Mouse (Mus musculus): ENCODE measurements around the gene Gm11983.

The Gm11983 gene

DNA sequence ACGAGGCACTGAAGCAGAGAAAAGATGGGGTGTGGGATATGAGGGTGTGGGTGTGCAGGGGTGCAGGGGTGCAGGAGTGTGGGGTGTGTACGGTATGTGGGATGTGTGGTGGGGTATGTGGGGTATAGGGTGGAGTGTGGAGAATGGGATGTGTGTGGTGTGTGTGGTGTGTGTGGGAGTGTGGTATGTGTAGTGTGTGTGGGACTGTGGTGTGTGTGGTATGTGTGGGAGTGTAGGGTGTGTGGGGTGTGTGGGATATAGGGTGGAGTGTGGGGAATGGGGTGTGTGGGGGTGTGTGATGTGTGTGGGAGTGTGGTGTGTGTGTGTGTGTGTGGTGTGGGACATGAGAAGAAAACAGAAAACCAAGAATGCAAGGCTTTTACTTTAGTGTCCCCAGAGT lies 14.3 kb downstream of the Gm11983 start:
- no peak for TF ChIP-seq GATA4 (IDR thresholded peaks at IDR 0.05; ENCODE audit: insufficient replicate concordance, low read length)

DNA sequence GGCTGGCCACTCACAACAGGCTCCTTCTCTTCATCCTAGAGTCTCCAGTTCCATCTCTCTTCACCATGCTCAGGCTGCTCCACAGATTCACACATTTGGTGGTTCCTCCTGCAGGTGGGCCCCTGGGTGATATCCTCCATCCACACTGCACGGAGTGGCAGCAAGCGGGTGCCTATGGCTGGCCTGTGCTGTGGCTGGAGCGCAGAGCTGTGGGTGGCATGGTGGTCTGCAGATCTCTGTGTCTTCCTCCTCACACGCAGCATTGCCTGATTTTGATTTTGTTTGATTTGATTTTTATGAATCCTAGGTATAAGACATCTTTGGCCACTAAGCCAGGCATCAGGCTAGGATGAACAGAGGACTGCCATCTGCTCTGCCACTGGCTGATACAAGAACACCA lies 23.0 kb downstream of the Gm11983 start:
- no peak for TF ChIP-seq GATA4 (IDR thresholded peaks at IDR 0.05; ENCODE audit: insufficient replicate concordance, low read length)

DNA sequence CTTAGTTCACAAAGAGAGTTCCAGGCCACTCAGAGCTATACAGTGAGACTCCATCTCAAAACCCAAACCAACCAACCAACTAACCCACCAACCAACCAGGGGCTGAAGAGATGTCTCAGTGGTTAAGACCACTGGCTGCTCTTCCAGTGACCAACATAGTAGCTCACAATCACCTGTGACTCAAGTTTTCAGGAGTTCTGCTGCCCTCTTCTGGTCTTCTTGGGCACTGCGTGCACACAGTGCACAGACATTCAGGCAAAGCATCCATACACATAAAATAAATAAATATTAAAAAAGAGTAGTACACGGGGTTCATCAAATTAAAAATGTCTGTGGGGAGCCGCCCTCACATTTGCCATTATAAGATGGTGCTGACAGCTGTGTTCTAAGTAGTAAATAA lies 46.8 kb downstream of the Gm11983 start:
- no peak for TF ChIP-seq GATA4 (IDR thresholded peaks at IDR 0.05; ENCODE audit: insufficient replicate concordance, low read length)
